Mouse (Mus musculus): ENCODE data around the gene Nt5c2.
"Not testable (repeated sequence)": the region's sequence is repeated elsewhere in the genome, so short reads cannot be mapped to it uniquely, and the experiment has no call there.

Gene Nt5c2

GRCm38 (mm10) chr19:46984726-46985622, 30.0 kb downstream of the Nt5c2 start:
- DNase-seq, result no peak

- no peak for DNase-seq
Measured at GRCm38 (mm10) chr19:46983966-46984380, 31.0 kb downstream of the Nt5c2 start.

GRCm38 (mm10) chr19:46983352-46983965, 31.5 kb downstream of the Nt5c2 start:
- DNase-seq, result peak; percentile 36

GRCm38 (mm10) chr19:46981462-46981861, 33.5 kb downstream of the Nt5c2 start:
- no peak for DNase-seq

GRCm38 (mm10) chr19:46979781-46980105, 35.2 kb downstream of the Nt5c2 start:
- no peak for DNase-seq

- no peak for DNase-seq
Measured at GRCm38 (mm10) chr19:46978920-46979780, 35.8 kb downstream of the Nt5c2 start.

- DNase-seq, result not testable (repeated sequence)
Measured at GRCm38 (mm10) chr19:46978069-46978468, 36.9 kb downstream of the Nt5c2 start.

- DNase-seq, result no peak
Measured at GRCm38 (mm10) chr19:46977460-46977859, 37.5 kb downstream of the Nt5c2 start.

- no peak for DNase-seq
Measured at GRCm38 (mm10) chr19:46976743-46977142, 38.2 kb downstream of the Nt5c2 start.

- DNase-seq, result no peak
Measured at GRCm38 (mm10) chr19:46975997-46976396, 39.0 kb downstream of the Nt5c2 start.

- DNase-seq, result no peak
Measured at GRCm38 (mm10) chr19:46975565-46975964, 39.4 kb downstream of the Nt5c2 start.

GRCm38 (mm10) chr19:46972159-46972558, 42.8 kb downstream of the Nt5c2 start:
- no peak for DNase-seq

- no peak for DNase-seq
Measured at GRCm38 (mm10) chr19:46971712-46972111, 43.2 kb downstream of the Nt5c2 start.

GRCm38 (mm10) chr19:46971051-46971689, 43.8 kb downstream of the Nt5c2 start:
- DNase-seq, result no peak

- DNase-seq, result peak; percentile 61
Measured at GRCm38 (mm10) chr19:46970121-46970729, 44.7 kb downstream of the Nt5c2 start.

- DNase-seq, result no peak
Measured at GRCm38 (mm10) chr19:46969286-46969985, 45.5 kb downstream of the Nt5c2 start.

GRCm38 (mm10) chr19:46968833-46969232, 46.1 kb downstream of the Nt5c2 start:
- DNase-seq, result no peak

GRCm38 (mm10) chr19:46967861-46968260, 47.1 kb downstream of the Nt5c2 start:
- no peak for DNase-seq

GRCm38 (mm10) chr19:46966330-46966729, 48.6 kb downstream of the Nt5c2 start:
- DNase-seq, result no peak

- DNase-seq, result no peak
Measured at GRCm38 (mm10) chr19:46965496-46965895, 49.5 kb downstream of the Nt5c2 start.

- DNase-seq, result no peak
Measured at GRCm38 (mm10) chr19:46964353-46964752, 50.6 kb downstream of the Nt5c2 start.

- DNase-seq, result no peak
Measured at GRCm38 (mm10) chr19:46963440-46963839, 51.5 kb downstream of the Nt5c2 start.
